Mouse (Mus musculus): ENCODE data around the gene Tmed9.
"Not testable (repeated sequence)": the region's sequence is repeated elsewhere in the genome, so short reads cannot be mapped to it uniquely, and the experiment has no call there.

The Tmed9 gene

GRCm38 (mm10) chr13:55613471-55613870 is 39.9 kb downstream of the Tmed9 start:
- no peak for DNase-seq

- DNase-seq: no peak
These were observed 45.8 kb downstream of the Tmed9 start for GRCm38 (mm10) chr13:55619328-55619727.

GRCm38 (mm10) chr13:55620275-55620674 is 46.7 kb downstream of the Tmed9 start:
- no peak for DNase-seq

GRCm38 (mm10) chr13:55622156-55622648 is 48.7 kb downstream of the Tmed9 start:
- DNase-seq: not testable (repeated sequence)

GRCm38 (mm10) chr13:55622649-55623541 is 49.4 kb downstream of the Tmed9 start, which contains the start of gene Caml:
Gene Caml (plus strand): TSS chr13:55623005.
- DNase-seq: peak; percentile 96

- peak; percentile 93 for DNase-seq
These were observed 61.2 kb downstream of the Tmed9 start, which contains the start of gene Ddx46 for GRCm38 (mm10) chr13:55634639-55635127. Gene Ddx46 (plus strand): TSS chr13:55635027.

- peak; percentile 16 for DNase-seq
These were observed 61.6 kb downstream of the Tmed9 start for GRCm38 (mm10) chr13:55635146-55635571.

- no peak for DNase-seq
These were observed 62.9 kb downstream of the Tmed9 start for GRCm38 (mm10) chr13:55636185-55636983.

- DNase-seq: peak; percentile 66
These were observed 66.9 kb downstream of the Tmed9 start for GRCm38 (mm10) chr13:55640480-55640879.

- peak; percentile 53 for DNase-seq
These were observed 71.0 kb downstream of the Tmed9 start for GRCm38 (mm10) chr13:55644525-55644924.
